Mouse (Mus musculus) kidney, postnatal 10 days (tissue): ENCODE measurements around the gene Bmx.
A peak's percentile ranks its signal among the peaks of the same experiment; 100 is the strongest.

ENCODE experiments used
- DNase-seq: peaks from one replicate; pipeline ENCODE4 v3.0.0; 2021; ENCODE audit warnings: mixed read lengths

Gene Bmx

DNA sequence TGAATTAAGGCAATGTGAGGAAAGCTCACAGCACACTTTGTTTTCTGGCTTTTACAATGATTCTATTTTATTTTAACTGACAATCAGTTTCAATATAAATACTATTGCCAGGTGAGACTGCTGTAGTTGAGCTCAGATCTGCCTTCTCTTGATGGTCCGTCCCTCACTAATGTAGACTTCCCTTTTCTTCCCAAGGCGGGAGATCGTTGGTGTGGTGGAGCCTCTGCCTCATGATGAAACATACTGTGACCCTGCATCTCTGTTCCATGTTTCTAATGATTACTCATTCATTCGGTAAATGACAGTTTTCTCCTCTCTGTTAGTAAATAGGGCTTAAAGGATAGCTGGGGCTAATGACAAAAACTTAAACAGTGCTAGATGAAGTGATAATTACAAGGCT lies 84.1 kb downstream of the Bmx start:
- no peak for DNase-seq

DNA sequence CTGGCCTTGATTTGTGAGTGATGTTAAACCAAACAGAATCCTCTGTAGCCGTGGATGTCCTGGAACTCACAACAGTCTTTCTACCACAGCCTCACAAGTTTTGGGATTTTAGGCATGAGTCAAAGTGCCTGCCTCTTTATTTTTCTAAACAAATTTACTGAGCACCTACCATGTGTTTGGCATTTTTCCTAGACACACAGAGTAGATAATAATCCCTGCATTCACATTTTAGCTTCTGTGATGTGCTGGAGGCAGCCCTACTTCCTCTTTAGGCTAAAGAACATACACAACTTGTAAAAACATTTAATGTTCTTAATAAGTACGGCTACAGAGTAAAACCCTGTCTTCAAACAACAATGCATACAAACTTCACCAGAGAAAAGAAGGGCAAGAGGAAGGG lies 87.0 kb downstream of the Bmx start:
- DNase-seq = no peak

DNA sequence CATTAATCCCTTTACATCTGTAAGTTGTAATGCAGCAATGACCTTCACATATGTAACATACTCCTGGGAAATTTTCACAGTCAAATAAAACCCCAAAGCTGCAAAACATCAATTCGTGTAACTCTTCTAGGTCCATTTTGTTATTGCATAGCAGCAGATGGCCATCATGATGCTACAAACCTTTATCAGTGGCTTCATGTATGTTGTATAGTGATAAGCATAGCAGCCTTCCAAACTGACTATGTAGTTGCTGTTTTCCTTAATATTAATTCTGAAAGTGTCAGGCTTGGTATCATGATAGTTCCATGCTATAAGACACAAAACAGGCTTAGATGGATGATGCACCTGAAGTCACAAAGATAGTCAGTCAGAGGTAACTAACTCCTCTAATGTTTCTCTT lies 93.3 kb downstream of the Bmx start:
- no peak for DNase-seq

DNA sequence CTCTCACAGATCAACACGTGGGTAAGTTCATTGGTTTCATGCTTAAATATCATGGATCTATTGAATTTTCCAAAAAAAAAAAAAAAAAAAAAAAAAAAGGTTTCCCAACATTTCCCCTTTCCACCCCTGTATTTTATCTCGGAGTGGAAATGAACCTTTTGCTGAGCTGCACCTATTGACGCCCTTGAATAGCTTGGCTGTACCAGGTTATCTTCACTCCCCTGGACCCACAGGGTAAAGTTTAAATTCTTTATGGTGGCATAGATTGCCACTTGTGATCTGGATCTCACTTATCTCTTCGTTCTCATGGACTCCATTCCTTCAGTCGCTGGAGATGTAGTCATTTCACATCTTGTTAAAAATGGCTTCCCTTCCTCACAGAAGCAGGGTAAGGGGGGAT lies 103.4 kb downstream of the Bmx start:
- no peak for DNase-seq

GRCm38 (mm10) chrX:164153606-164154005 lies 104.4 kb downstream of the Bmx start:
- DNase-seq = no peak

GRCm38 (mm10) chrX:164152703-164153102 lies 105.3 kb downstream of the Bmx start:
- DNase-seq = peak; percentile 73

- no peak for DNase-seq
These were observed 112.3 kb downstream of the Bmx start for GRCm38 (mm10) chrX:164145463-164146250.
